Comparison of ENCODE assay signal across 14 mouse cellular contexts in the genomic region with DNA sequence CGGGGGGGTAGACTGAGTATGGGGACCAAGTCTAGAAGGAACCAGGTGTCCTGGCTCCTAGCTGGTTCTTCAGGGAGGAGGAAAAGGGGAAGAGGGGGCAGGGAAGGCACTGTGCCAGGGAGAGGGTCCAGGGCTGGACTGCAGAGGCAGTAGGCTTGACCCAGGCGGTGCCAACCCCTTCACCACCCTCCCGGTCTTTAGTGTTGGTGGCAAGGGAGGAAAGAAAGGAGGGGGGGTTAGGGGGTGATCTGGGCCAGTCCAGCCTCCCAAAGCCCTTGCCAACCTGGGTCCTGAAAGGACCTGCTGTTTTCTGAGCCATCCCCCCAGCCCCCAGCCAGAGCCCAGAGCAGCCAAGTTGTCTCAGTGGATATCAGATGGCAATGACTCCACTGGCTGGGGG. TPM values are rescaled to one million over a fixed set of nuclear protein-coding genes. Genes with fewer than 3 reads are reported as not detected.
DNase-seq lines count a peak whose midpoint lies in the region; ATAC-seq and TF ChIP-seq lines count a peak whose summit lies in the region.
"Had no signal": no experiment of that assay in that cellular context is flagged by ENCODE, and none has a peak within 500 bp of the region (broad histone marks: within the 10 kb centered on the region; RNA-seq: fewer than 3 reads in every experiment).

No protein-coding gene starts in this region.

- intact Hi-C loops in heart, adult 2 months (cut with DNase I), result no loop called here

- H3K9me3 ChIP-seq in kidney, postnatal 0 days (replicated peaks; ENCODE audit: low read length), result no peaks in the 10 kb centered on the region
- no peaks in the 10 kb centered on the region for H3K9me3 ChIP-seq in kidney, embryonic 15.5 days (replicated peaks)
- no peaks in the 10 kb centered on the region for H3K9me3 ChIP-seq in forebrain, embryonic 14.5 days (replicated peaks; ENCODE audit: control insufficient read depth, low read length)
- H3K9me3 ChIP-seq: embryonic facial prominence, embryonic 13.5 days; heart, embryonic 10.5 days; liver, embryonic 15.5 days had no signal

- no peak for TF ChIP-seq EP300 in heart, adult 2 months (IDR thresholded peaks at IDR 0.05; ENCODE audit: insufficient read depth, low read depth, low read length)

- no peaks in the 10 kb centered on the region for H3K27me3 ChIP-seq in kidney, postnatal 0 days (ENCODE audit: insufficient read depth, low read length)
- H3K27me3 ChIP-seq in kidney, embryonic 15.5 days, result peaks cover 48% of the 10 kb centered on the region
- H3K27me3 ChIP-seq in forebrain, embryonic 14.5 days (replicated peaks; ENCODE audit: control insufficient read depth, insufficient read depth, low read length), result no peaks in the 10 kb centered on the region
- H3K27me3 ChIP-seq in heart, adult 2 months (ENCODE audit: control insufficient read depth, insufficient read depth, low read length), result peaks cover 6% of the 10 kb centered on the region; the same call in 1 of the 2 replicates

- H3K4me2 ChIP-seq in kidney, postnatal 0 days (ENCODE audit: low read length), result peak overlapping the region; percentile 49
- H3K4me2 ChIP-seq in kidney, embryonic 15.5 days, result no peak overlapping the region
- H3K4me2 ChIP-seq in forebrain, embryonic 14.5 days (ENCODE audit: low read length), result peak overlapping the region; percentile 62
- H3K4me2 ChIP-seq: embryonic facial prominence, embryonic 13.5 days; liver, embryonic 15.5 days had no signal

- H3K36me3 ChIP-seq in kidney, postnatal 0 days (ENCODE audit: insufficient read depth, low read length), result no peaks in the 10 kb centered on the region
- no peaks in the 10 kb centered on the region for H3K36me3 ChIP-seq in kidney, embryonic 15.5 days
- H3K36me3 ChIP-seq in forebrain, embryonic 14.5 days (ENCODE audit: control insufficient read depth, insufficient read depth, low read length), result no peaks in the 10 kb centered on the region
- no peaks in the 10 kb centered on the region for H3K36me3 ChIP-seq in heart, adult 2 months (ENCODE audit: control insufficient read depth, insufficient read depth, low read length)
- H3K36me3 ChIP-seq: embryonic facial prominence, embryonic 13.5 days; heart, embryonic 10.5 days; liver, embryonic 15.5 days had no signal

- no peak overlapping the region for H3K4me3 ChIP-seq in kidney, postnatal 0 days (replicated peaks; ENCODE audit: low read depth, low read length)
- no peak overlapping the region for H3K4me3 ChIP-seq in kidney, embryonic 15.5 days (replicated peaks)
- H3K4me3 ChIP-seq in forebrain, embryonic 14.5 days (ENCODE audit: low read depth, low read length), result no peak overlapping the region
- H3K4me3 ChIP-seq in heart, adult 2 months, result no peak overlapping the region
- H3K4me3 ChIP-seq: embryonic facial prominence, embryonic 13.5 days; heart, embryonic 10.5 days; liver, embryonic 15.5 days had no signal

- no peak for ATAC-seq in kidney, postnatal 0 days (replicated peaks; ENCODE audit: low FRiP score, low read depth)
- no peak for ATAC-seq in kidney, embryonic 15.5 days (replicated peaks; ENCODE audit: low FRiP score)
- ATAC-seq in forebrain, embryonic 14.5 days, result peak; percentile 26; the same call in 1 of the 2 replicates

- H3K79me2 ChIP-seq in heart, adult 2 months (replicated peaks; ENCODE audit: control insufficient read depth, insufficient read depth, low read length), result no peaks in the 10 kb centered on the region

- no peak overlapping the region for H3K27ac ChIP-seq in kidney, postnatal 0 days
- H3K27ac ChIP-seq in kidney, embryonic 15.5 days, result no peak overlapping the region
- peak overlapping the region; percentile 34; the same call in 1 of the 2 replicates for H3K27ac ChIP-seq in forebrain, embryonic 14.5 days (ENCODE audit: low read depth, low read length)
- no peak overlapping the region for H3K27ac ChIP-seq in heart, adult 2 months
- H3K27ac ChIP-seq: embryonic facial prominence, embryonic 13.5 days; heart, embryonic 10.5 days; liver, embryonic 15.5 days had no signal

- DNase-seq in kidney, postnatal 0 days (ENCODE audit: low spot score), result no peak
- peak; percentile 58 for DNase-seq in forebrain, embryonic 14.5 days (ENCODE audit: low spot score)
- peak; percentile 76 to 79 for DNase-seq in layer of hippocampus, postnatal 36 days
- DNase-seq in right cerebral cortex, postnatal 10 days (ENCODE audit: low spot score in 2 of 2), result peak; percentile 88 to 90
- DNase-seq in heart, adult 2 months, result no peak
- no peak for DNase-seq in lung, postnatal 25 days (ENCODE audit: low spot score)
- no peak for DNase-seq in gastrocnemius, postnatal 25 days
- DNase-seq: adrenal gland, postnatal 10 days; thymus, adult 18-20 months had no signal

- TF ChIP-seq CTCF in kidney, postnatal 0 days (IDR thresholded peaks at IDR 0.05; ENCODE audit: low read depth), result no peak
- no peak for TF ChIP-seq CTCF in heart, adult 2 months (IDR thresholded peaks at IDR 0.05)

- no peak for TF ChIP-seq POLR2A in heart, adult 2 months (IDR thresholded peaks at IDR 0.05; ENCODE audit: insufficient read depth, low read depth, low read length)

- H3K4me1 ChIP-seq in kidney, postnatal 0 days (replicated peaks; ENCODE audit: insufficient read depth, low read length), result no peaks in the 10 kb centered on the region
- H3K4me1 ChIP-seq in kidney, embryonic 15.5 days, result peaks cover 11% of the 10 kb centered on the region
- H3K4me1 ChIP-seq in forebrain, embryonic 14.5 days (ENCODE audit: control insufficient read depth, insufficient read depth, low read length), result peaks cover 5% of the 10 kb centered on the region; the same call in 1 of the 2 replicates
- H3K4me1 ChIP-seq in heart, adult 2 months (ENCODE audit: control insufficient read depth, insufficient read depth, low read length), result no peaks in the 10 kb centered on the region

- WGBS in kidney, postnatal 0 days, result 81% methylated on average over 3 of the region's 3 CpGs
- 91% methylated on average over 3 of the region's 3 CpGs for WGBS in kidney, embryonic 15.5 days
- 75% methylated on average over 3 of the region's 3 CpGs for WGBS in forebrain, embryonic 14.5 days
- WGBS in heart, adult 2 months, result 79% methylated on average over 3 of the region's 3 CpGs

- no peak overlapping the region for H3K9ac ChIP-seq in kidney, postnatal 0 days (ENCODE audit: low read depth, low read length)
- no peak overlapping the region for H3K9ac ChIP-seq in kidney, embryonic 15.5 days
- H3K9ac ChIP-seq in forebrain, embryonic 14.5 days (ENCODE audit: low read length), result no peak overlapping the region
- H3K9ac ChIP-seq in heart, adult 2 months (ENCODE audit: low read depth, low read length), result no peak overlapping the region
- H3K9ac ChIP-seq: embryonic facial prominence, embryonic 13.5 days; liver, embryonic 15.5 days had no signal

RNA-seq across cellular contexts. Expression of a gene that starts 1.7 kb away (rescaled TPM):
- polyA plus RNA-seq in kidney, postnatal 0 days (2015; fragmentation: Nextera tagmentation; extraction: Ambion mirVana), result 3.3 and 4.2 TPM in 2 replicates
- 0.83 and 1.0 TPM in 2 replicates for polyA plus RNA-seq in kidney, embryonic 15.5 days (2015; fragmentation: Nextera tagmentation; extraction: Ambion mirVana)
- polyA plus RNA-seq in forebrain, embryonic 14.5 days (2014; fragmentation: Nextera tagmentation; extraction: Ambion mirVana), result 1.5 and 1.6 TPM in 2 replicates
- total RNA-seq in layer of hippocampus, postnatal 36 days (2021), result 10 to 100 TPM; 89.3 to 94.4 TPM
- under 1 TPM; 0.07 to 0.08 TPM for total RNA-seq in heart, adult 2 months (2021)
- 0.26 and 0.27 TPM in 2 replicates for polyA plus RNA-seq in heart, adult 2 months (2012; rRNA removed)
- under 1 TPM; 0.08 to 0.13 TPM for total RNA-seq in gastrocnemius, postnatal 25 days (2021)
- total RNA-seq: neutrophil, adult 5-6 weeks had no signal

RNA-seq across cellular contexts. Expression of a gene that starts 13.6 kb away (rescaled TPM):
- 0.03 and 0.06 TPM in 2 replicates for polyA plus RNA-seq in kidney, postnatal 0 days (2015; fragmentation: Nextera tagmentation; extraction: Ambion mirVana)
- polyA plus RNA-seq in kidney, embryonic 15.5 days (2015; fragmentation: Nextera tagmentation; extraction: Ambion mirVana), result not detected in 2 replicates
- polyA plus RNA-seq in forebrain, embryonic 14.5 days (2014; fragmentation: Nextera tagmentation; extraction: Ambion mirVana), result 1.3 and 1.5 TPM in 2 replicates
- 10 to 100 TPM; 63.6 to 66.8 TPM for total RNA-seq in layer of hippocampus, postnatal 36 days (2021)
- not detected for total RNA-seq in heart, adult 2 months (2021)
- 0.04 and 0.06 TPM in 2 replicates for polyA plus RNA-seq in heart, adult 2 months (2012; rRNA removed)
- total RNA-seq in gastrocnemius, postnatal 25 days (2021), result not detected
- total RNA-seq: neutrophil, adult 5-6 weeks had no signal
- polyA plus RNA-seq: embryonic facial prominence, embryonic 13.5 days; heart, embryonic 10.5 days; liver, embryonic 15.5 days had no signal

RNA-seq across cellular contexts. Expression of a gene that starts 33.6 kb away (rescaled TPM):
- 5.8 and 6.1 TPM in 2 replicates for polyA plus RNA-seq in kidney, postnatal 0 days (2015; fragmentation: Nextera tagmentation; extraction: Ambion mirVana)
- 7.6 and 7.9 TPM in 2 replicates for polyA plus RNA-seq in kidney, embryonic 15.5 days (2015; fragmentation: Nextera tagmentation; extraction: Ambion mirVana)
- polyA plus RNA-seq in forebrain, embryonic 14.5 days (2014; fragmentation: Nextera tagmentation; extraction: Ambion mirVana), result 4.8 and 5.1 TPM in 2 replicates
- 1 to 10 TPM; 9.1 TPM for total RNA-seq in layer of hippocampus, postnatal 36 days (2021)
- total RNA-seq in heart, adult 2 months (2021), result 1 to 10 TPM; 3.8 to 4.2 TPM
- polyA plus RNA-seq in heart, adult 2 months (2012; rRNA removed), result 3.3 and 3.7 TPM in 2 replicates
- 1 to 10 TPM; 3.4 to 3.6 TPM for total RNA-seq in gastrocnemius, postnatal 25 days (2021)

RNA-seq across cellular contexts. Expression of a gene that starts 44.9 kb away (rescaled TPM):
- 1.6 and 2.0 TPM in 2 replicates for polyA plus RNA-seq in kidney, postnatal 0 days (2015; fragmentation: Nextera tagmentation; extraction: Ambion mirVana)
- polyA plus RNA-seq in kidney, embryonic 15.5 days (2015; fragmentation: Nextera tagmentation; extraction: Ambion mirVana), result 2.2 and 2.9 TPM in 2 replicates
- polyA plus RNA-seq in forebrain, embryonic 14.5 days (2014; fragmentation: Nextera tagmentation; extraction: Ambion mirVana), result 12.9 and 19.8 TPM in 2 replicates
- 100 to 1,000 TPM; 577 to 614 TPM for total RNA-seq in layer of hippocampus, postnatal 36 days (2021)
- total RNA-seq in heart, adult 2 months (2021), result 100 to 1,000 TPM; 462 to 588 TPM
- polyA plus RNA-seq in heart, adult 2 months (2012; rRNA removed), result 319 and 349 TPM in 2 replicates
- 1,000 to 10,000 TPM; 1,026 to 1,397 TPM for total RNA-seq in gastrocnemius, postnatal 25 days (2021)
- total RNA-seq: neutrophil, adult 5-6 weeks had no signal

Comparison
In these comparisons a context has a peak if more than half of its experiments do, and no peak if none do; other contexts are left out.
1. DNase-seq: peak in forebrain, embryonic 14.5 days (single experiment), layer of hippocampus, postnatal 36 days (2 of 2) and right cerebral cortex, postnatal 10 days (2 of 2); none in kidney, postnatal 0 days (single experiment), heart, adult 2 months (0 of 2), lung, postnatal 25 days (single experiment) and gastrocnemius, postnatal 25 days (single experiment).